Mouse (Mus musculus) yolk sac, embryonic 10.5 days (tissue): Measurements from ENCODE around the gene Sec22b.

Source experiments
- DNase-seq: peaks from one replicate; pipeline ENCODE4 v3.0.0-alpha.2; 2017; ENCODE audit warnings: low spot score

The Sec22b gene

DNA sequence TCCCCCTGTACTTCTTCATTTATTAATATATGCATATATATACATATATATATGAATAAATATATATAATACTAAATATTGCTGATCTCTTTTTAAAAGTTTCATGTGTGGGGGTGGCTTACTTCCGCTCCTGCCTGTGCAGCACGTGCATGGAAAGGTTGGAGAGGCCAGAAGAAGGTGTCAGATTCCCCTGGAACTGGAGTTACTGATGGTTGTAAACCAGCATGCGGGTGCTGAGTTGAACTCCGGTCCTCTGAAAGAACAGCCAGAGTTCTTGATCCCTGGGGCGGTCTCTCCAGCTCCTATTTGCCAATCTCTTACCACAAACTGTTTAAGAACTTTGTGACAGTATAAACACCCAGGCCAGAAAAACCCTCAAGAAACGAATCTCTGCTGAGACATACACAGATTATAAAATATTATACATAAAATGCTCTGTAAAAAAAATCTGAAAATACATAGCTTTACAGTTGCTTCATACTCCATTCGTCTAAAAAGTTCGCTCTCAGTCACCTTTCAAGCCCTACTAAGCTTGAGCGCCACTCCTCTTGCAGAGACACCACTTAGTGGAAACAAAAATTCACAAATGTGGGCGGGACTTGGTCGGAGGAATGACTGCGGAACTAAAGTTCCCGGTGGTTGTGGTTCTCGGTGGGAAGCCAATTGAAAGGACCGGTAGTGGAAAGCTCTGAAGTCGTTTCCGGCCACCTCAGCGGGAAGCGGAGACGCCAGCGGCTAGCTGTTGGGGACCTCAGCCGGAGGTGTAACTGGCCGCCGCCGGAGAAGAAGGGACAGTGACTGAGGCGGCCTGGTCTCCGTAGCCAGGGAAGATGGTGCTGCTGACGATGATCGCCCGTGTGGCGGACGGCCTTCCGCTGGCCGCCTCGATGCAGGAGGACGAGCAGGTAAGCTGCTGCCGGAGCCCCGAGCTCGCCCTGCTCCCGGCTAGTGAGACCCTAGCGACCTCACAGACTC is at the start of gene Sec22b:
TSS of gene Sec22b (plus strand) at position 675 of the 975 bp plus-strand sequence.
- peak; percentile 89 for DNase-seq

- DNase-seq = no peak
Observed at GRCm38 (mm10) chr3:97851803-97852202, 49.2 kb upstream of the Sec22b start.

DNA sequence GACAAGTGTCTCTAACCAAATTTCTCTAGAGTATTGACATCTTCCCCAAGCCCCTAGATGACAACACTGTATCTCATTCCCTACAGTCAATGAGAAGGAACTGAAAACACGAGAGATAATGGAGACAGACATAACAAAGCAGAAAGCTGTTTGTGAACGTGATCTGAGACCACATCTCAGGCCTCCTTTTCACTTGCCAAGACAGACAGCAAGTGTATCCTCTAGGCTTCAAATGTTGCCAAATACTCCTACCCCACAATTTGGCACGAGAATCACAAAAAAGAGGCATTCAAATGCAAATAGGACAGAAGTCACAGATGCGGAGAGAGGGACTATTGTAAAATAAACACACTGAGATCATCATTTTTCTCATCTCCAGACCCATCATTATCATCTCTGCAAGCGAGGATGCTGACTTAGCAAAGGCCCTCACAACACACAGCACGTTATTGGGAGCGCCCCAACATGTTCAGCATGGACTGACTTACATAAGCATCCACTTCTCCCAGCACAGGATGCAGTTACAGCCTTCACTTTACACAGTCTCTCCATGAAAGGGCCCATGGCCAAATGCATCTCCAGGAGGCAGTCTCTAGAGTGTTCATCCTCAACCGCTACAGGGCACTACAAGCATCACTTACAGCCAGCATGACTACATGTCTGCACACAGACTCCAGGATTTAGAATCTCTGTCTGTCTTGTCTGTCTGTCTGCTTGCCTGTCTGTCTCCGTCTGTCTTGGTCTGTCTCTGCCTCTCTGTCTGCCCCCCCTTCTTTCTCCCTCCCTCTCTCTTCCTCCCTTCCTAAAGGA is 46.2 kb upstream of the Sec22b start:
- DNase-seq = no peak

DNA sequence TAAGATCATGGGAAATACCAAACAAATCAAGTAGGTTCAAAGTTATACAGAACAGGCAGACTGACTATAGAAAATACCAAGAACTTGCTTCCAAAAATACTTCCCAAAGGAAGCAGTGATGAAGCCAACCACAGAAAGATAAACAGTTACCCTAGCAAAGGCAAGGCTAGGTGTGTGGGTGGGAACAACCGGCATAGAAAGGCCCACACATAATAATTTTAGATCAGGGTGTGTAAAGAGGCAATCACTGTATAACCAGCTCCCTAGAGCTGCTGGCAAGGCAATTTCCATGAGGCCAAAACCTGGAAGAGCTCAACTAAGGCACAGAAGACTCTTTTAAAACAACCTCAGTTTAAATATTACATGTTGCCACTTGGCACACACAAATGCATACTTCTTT is 41.6 kb upstream of the Sec22b start:
- DNase-seq = no peak

DNA sequence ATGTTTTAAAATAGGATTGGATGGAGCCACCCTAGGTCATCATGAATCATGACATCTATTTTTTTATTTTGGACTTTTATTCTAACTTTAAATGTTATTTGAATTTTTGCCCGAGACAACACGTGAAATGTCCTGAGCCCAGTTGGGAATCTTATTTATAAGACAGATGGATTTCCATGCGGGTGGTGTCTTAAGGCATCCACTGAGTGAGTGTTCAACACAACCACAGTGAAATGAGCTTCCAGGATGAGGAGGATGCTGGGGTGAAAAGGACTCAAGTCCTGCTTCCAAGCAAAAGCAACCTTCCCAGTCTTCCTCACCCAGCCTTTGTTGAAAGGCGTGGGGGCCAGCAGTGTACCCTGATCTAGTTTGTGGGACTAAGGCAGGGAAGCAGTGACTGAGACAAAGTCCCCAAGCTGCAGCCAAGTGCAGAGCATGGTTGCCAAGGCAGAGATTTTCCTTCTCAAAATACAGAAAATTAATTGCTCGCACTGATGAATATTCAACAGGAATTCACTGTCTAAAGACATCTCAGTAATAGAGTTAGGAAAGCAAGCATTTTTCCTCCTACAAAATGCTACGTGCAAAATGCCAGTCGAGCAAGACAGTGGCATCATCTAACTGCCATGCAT is 40.1 kb upstream of the Sec22b start:
- no peak for DNase-seq

GRCm38 (mm10) chr3:97866696-97867095 is 34.3 kb upstream of the Sec22b start:
- DNase-seq = no peak

- DNase-seq = peak; percentile 27
Observed at GRCm38 (mm10) chr3:97867221-97868023, 33.6 kb upstream of the Sec22b start.

- peak; percentile 44 for DNase-seq
Observed at GRCm38 (mm10) chr3:97868024-97868689, 32.8 kb upstream of the Sec22b start.

GRCm38 (mm10) chr3:97868733-97869132 is 32.3 kb upstream of the Sec22b start:
- DNase-seq = no peak

DNA sequence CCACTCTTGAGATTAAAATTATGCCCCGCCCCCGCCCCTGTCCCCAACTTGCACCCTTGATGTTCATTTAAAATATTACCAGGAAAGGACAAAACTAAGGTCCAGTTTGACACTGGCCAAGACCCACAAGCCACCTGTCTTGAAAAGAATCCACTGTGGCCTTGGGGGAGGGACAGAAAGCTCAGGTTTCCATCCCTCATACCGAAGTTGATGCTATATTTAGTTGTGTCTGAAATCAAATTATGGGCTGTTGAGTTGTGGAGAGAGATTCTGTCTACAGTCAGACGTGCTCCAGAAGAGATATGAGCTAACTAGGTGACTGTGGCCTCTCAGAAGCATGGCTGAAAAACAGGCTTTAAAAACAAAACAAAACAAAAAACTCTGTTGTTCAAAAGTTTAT is 31.3 kb upstream of the Sec22b start:
- DNase-seq = no peak

DNA sequence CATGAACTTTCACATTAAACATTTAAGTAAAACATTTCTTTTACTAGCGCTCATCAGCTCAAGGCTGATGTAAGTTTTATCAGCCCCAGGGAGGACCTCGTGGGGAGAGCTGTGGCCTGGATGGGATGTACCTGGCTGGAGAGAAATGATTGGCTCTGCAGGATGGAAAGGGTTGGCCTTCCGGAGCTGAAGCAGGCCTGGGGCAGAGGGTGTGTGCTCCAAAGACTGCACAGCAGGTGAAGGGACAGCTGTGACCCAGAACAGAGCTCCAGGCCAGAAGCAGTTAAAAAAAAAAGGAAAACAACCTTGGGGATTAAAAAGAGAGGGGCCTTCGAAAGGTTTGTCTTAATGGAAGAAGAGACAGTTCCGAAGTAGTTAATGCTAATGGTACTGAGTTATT is 26.2 kb upstream of the Sec22b start:
- no peak for DNase-seq

DNA sequence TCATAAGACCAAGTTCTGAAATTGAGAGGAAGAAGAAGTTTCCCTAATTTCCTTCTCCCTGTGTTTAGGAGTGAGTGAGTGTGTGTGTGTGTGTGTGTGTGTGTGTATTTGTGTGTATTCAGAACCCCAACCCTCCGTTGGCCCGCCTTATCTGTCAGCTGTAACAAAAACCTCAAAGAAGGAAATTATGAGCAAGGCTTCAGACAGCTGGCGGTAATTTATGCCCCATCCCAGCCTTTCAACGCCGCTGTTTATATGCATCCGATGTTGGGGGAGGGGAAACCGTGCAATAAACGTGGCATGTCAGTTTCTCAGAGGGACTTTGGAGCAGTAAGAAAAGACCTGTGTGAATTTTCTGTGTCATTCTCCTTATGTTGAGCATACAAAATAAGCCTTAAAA is 24.7 kb upstream of the Sec22b start:
- no peak for DNase-seq

DNA sequence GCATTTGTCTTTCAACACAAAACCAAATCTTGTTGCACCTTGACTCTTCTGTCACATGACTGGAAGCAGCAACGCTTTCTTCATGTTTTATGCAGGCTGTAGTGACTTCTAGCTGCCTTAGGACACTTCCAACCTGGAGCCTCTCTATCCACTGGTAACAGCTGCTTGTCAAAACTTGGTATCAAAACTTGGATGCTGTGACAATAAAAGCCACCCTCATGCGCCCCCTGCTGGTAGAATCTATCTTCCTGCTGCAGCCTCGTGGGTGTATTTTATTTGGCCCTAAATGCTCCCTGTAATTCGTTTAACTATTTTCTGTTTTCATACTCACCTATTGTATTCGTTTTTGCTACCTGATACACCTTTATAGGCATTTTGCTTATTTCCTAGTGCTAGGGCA is 21.8 kb upstream of the Sec22b start:
- peak; percentile 58 for DNase-seq

DNA sequence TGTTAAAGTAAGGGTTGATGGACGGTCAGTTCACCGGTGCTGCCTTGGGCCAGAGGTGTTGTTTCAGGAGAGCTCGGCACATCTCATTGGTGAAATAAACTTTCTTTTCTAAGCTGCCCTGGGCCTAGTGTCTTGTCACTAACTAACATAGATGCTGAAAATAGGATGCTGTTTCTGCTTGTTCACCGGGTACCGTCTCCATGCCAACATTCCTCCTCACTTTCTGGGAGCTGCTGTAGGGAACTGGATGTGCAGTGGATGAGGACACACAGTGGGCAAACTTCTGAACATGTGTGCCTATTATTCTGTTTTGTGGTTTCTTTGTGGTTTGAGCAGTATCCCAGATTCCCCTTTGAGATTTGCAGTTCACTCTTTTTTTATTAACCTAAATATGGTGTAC is 19.4 kb upstream of the Sec22b start:
- no peak for DNase-seq

GRCm38 (mm10) chr3:97887785-97888167 is 13.2 kb upstream of the Sec22b start:
- DNase-seq = no peak

DNA sequence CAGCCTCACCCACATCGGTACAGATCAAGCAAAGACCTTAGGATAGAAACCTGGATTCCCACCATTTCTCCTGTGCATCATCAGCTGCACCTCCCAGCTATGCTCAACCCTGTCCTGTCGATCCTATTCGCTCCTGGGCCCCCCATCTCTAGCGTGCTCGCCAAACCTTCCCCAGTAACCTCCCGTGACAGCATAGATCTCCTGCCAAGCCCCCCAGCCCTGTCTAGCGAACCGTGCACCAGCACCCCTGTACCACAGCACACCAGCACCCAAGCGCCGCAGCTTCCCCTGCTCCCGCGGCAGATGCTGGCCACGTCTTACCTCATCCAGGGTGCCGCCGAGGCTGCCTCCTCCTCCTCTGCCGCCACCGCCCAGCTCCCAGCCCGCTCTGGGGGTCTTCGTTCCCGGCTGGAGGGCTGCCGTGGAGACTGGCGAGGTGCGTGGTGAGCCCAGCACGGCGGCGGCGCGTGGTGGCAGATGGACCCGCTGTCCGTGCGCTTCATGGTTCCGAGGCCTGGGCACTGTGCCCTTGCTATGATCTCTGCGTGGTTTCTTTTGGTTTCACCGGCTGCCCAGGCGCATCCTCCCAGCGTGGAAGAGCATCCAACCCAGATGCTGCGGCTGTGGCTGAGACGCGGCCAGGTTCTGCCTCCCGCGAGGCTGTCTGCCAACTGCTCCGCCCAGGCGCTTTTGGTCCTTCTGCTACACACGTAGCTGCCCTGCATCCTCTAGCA is 12.7 kb upstream of the Sec22b start, which contains the start of gene Pde4dip:
TSS of gene Pde4dip (minus strand) at position 540 of the 734 bp plus-strand sequence.
- DNase-seq = no peak

- no peak for DNase-seq
Observed at GRCm38 (mm10) chr3:97890205-97890604, 10.8 kb upstream of the Sec22b start.

- no peak for DNase-seq
Observed at GRCm38 (mm10) chr3:97894695-97895094, 6.3 kb upstream of the Sec22b start.

DNA sequence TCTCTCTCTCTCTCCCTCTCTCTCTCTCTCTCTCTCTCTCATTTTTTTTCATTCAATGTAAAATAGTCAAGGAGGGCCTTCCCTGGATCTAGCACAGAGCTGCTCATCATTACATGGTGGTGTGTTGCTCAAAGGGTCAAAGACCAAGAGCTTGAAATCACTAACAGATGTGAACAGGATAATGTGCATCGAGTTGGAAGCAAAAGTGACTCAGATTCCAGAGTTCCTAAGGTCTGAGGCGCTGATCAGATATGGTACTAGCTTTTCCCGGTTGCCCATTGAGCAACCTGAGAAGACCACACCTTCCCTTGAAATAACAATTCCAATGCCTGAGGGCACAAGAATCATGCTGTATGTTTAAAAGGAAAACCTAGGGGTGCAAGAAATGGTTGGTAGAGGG is 2.6 kb upstream of the Sec22b start:
- DNase-seq = no peak

GRCm38 (mm10) chr3:97901586-97901985 is 596 bp downstream of the Sec22b start:
- no peak for DNase-seq
